Mouse (Mus musculus) kidney, postnatal 0 days (tissue): ENCODE results near the gene Olfr1346. TPM values are rescaled to one million over a fixed set of nuclear protein-coding genes. Genes with fewer than 3 reads are reported as not detected.
A peak's percentile ranks its signal among the peaks of the same experiment; 100 is the strongest.

Experiments used
- ATAC-seq: fragments of 200-750 bp; cut with Nextera tagmentation; replicated peaks from 2 replicates; pipeline ENCODE4 v1.8.0; 2017; ENCODE audit warnings: low read depth, moderate number of reproducible peaks, moderate TSS enrichment, moderate library complexity; ENCODE audit not compliant: low FRiP score
- DNase-seq: peaks from one replicate; pipeline ENCODE4 v3.0.0-alpha.2; 2016; ENCODE audit warnings: low spot score
- H3K27ac ChIP-seq: fragments of 300-500 bp; sonication (generic); 2 replicates; pipeline ENCODE4 v1.5.1; 2014; ENCODE audit warnings: mild to moderate bottlenecking
- H3K27me3 ChIP-seq: fragments of 300-500 bp; sonication (generic); 2 replicates; pipeline ENCODE4 v1.6.1; 2014; ENCODE audit warnings: low read length, mixed read lengths; ENCODE audit not compliant: insufficient read depth
- H3K36me3 ChIP-seq: fragments of 300-500 bp; sonication (generic); 2 replicates; pipeline ENCODE4 v1.6.1; 2014; ENCODE audit warnings: low read length, mixed read lengths; ENCODE audit not compliant: insufficient read depth
- H3K4me1 ChIP-seq: fragments of 300-500 bp; sonication (generic); replicated peaks from 2 replicates; pipeline ENCODE4 v1.6.1; 2014; ENCODE audit warnings: antibody characterized with exemption, low read length, mixed read lengths; ENCODE audit not compliant: insufficient read depth
- H3K4me2 ChIP-seq: fragments of 300-500 bp; sonication (generic); 2 replicates; pipeline ENCODE4 v1.6.1; 2014; ENCODE audit warnings: mild to moderate bottlenecking, low read length, moderate library complexity, mixed read lengths
- H3K4me3 ChIP-seq: fragments of 300-500 bp; sonication (generic); replicated peaks from 2 replicates; pipeline ENCODE4 v1.5.1; 2014; ENCODE audit warnings: low read depth, low read length
- H3K9ac ChIP-seq: fragments of 300-500 bp; sonication (generic); 2 replicates; pipeline ENCODE4 v1.6.1; 2014; ENCODE audit warnings: low read depth, low read length
- H3K9me3 ChIP-seq: fragments of 300-500 bp; sonication (generic); replicated peaks from 2 replicates; pipeline ENCODE4 v1.6.1; 2016; ENCODE audit warnings: low read length, inconsistent platforms, mixed read lengths
- CTCF ChIP-seq: IDR thresholded peaks from 2 replicates; pipeline ENCODE4 v1.5.1; 2016; ENCODE audit warnings: antibody characterized with exemption, low read depth, mild to moderate bottlenecking, moderate library complexity
- WGBS: fragments of 180-500 bp; shearing (Covaris S2); extraction: QIAGEN DNeasy Blood & Tissue Kit; methylation state at CpG from one replicate; pipeline ENCODE4 v1.1.7; 2014; 5-methylcytosine and 5-hydroxymethylcytosine counted together
- polyA plus RNA-seq: library from polyadenylated mRNA; unstranded; fragments of >200 nt; fragmentation: Nextera tagmentation; extraction: Ambion mirVana; gene quantifications from 2 replicates; pipeline ENCODE4 v1.2.1, GENCODE M21; 2015

The Olfr1346 gene
- polyA plus RNA-seq, 1 experiment from 2014 or later: not detected

GRCm38 (mm10) chr7:6522850-6523249 is 55.9 kb downstream of the Olfr1346 start, which contains the start of gene Olfr1349:
Gene Olfr1349, minus strand, starts transcription at chr7:6522950.
- no peaks in the 10 kb centered on the region for H3K4me1 ChIP-seq
- 82% methylated on average over 5 of the region's 5 CpGs for WGBS
- TF ChIP-seq CTCF: no peak
- H3K4me2 ChIP-seq: no peak within 1 kb of the TSS
- DNase-seq (no peak), ATAC-seq (no peak)
- no peak within 1 kb of the TSS for H3K27ac ChIP-seq
- H3K9me3 ChIP-seq: no peaks in the 10 kb centered on the region
- H3K27me3 ChIP-seq: no peaks in the 10 kb centered on the region
- no peak within 1 kb of the TSS for H3K9ac ChIP-seq
- H3K36me3 ChIP-seq: no peaks in the 10 kb centered on the region
- H3K4me3 ChIP-seq: no peak within 1 kb of the TSS

- Histone ChIP-seq H3K27me3 (no peaks in the 10 kb centered on the region), H3K4me1 (no peaks in the 10 kb centered on the region), H3K4me2 (no peak overlapping the region), H3K9ac (no peak overlapping the region), H3K4me3 (no peak overlapping the region), H3K9me3 (no peaks in the 10 kb centered on the region), H3K27ac (no peak overlapping the region), H3K36me3 (no peaks in the 10 kb centered on the region)
- TF ChIP-seq CTCF: no peak; the same call in 1 of the 2 replicates
- DNase-seq: no peak
- ATAC-seq: no peak
- 67% methylated on average over 3 of the region's 3 CpGs for WGBS
These were observed 58.1 kb downstream of the Olfr1346 start for GRCm38 (mm10) chr7:6525001-6525400.

GRCm38 (mm10) chr7:6526141-6526540 is 59.2 kb downstream of the Olfr1346 start:
- Histone ChIP-seq H3K27me3 (no peaks in the 10 kb centered on the region), H3K4me1 (no peaks in the 10 kb centered on the region), H3K9me3 (no peaks in the 10 kb centered on the region), H3K4me3 (no peak overlapping the region), H3K27ac (no peak overlapping the region), H3K4me2 (no peak overlapping the region), H3K36me3 (no peaks in the 10 kb centered on the region), H3K9ac (no peak overlapping the region)
- no peak for DNase-seq
- WGBS: 67% methylated on average over 5 of the region's 5 CpGs
- no peak for ATAC-seq
- peak; percentile 41 for TF ChIP-seq CTCF

Other genes with a start within 250 kb of the Olfr1346 start
- gene Zscan5b, start 244.8 kb upstream of the Olfr1346 start, polyA plus RNA-seq: not detected in 2 replicates
- gene Epp13, start 214.4 kb upstream of the Olfr1346 start, polyA plus RNA-seq: not detected in 2 replicates
- gene Zfp667, start 180.5 kb upstream of the Olfr1346 start, polyA plus RNA-seq: 4.8 and 4.9 TPM in 2 replicates
- gene Zfp583, start 135.8 kb upstream of the Olfr1346 start, polyA plus RNA-seq: 3.2 and 4.2 TPM in 2 replicates
- gene Gm3854, start 123.3 kb upstream of the Olfr1346 start, polyA plus RNA-seq: 0.39 and 0.64 TPM in 2 replicates
- 1.4 and 2.0 TPM in 2 replicates for gene Zfp78, start 103.8 kb upstream of the Olfr1346 start, polyA plus RNA-seq
- gene Zfp28, start 83.8 kb upstream of the Olfr1346 start, polyA plus RNA-seq: 6.2 and 7.4 TPM in 2 replicates
- gene Smim17, start 68.4 kb upstream of the Olfr1346 start, polyA plus RNA-seq: not detected in 2 replicates
- not detected in 2 replicates for gene Gm20715, start 56.8 kb upstream of the Olfr1346 start, polyA plus RNA-seq
- not detected in 2 replicates for gene Olfr1344, start 28.4 kb upstream of the Olfr1346 start, polyA plus RNA-seq
- gene Olfr1336, start 10.9 kb upstream of the Olfr1346 start, polyA plus RNA-seq: not detected in 2 replicates
- not detected in 2 replicates for gene Olfr5, start 19.8 kb downstream of the Olfr1346 start, polyA plus RNA-seq
- not detected in 2 replicates for gene Olfr1347, start 32.7 kb downstream of the Olfr1346 start, polyA plus RNA-seq
- not detected in 2 replicates for gene Olfr1348, start 41.6 kb downstream of the Olfr1346 start, polyA plus RNA-seq
- not detected in 2 replicates for gene Olfr1349, start 55.8 kb downstream of the Olfr1346 start, polyA plus RNA-seq
- not detected in 2 replicates for gene Olfr1350, start 97.7 kb downstream of the Olfr1346 start, polyA plus RNA-seq
- 2.6 and 2.8 TPM in 2 replicates for gene Zim1, start 229.3 kb downstream of the Olfr1346 start, polyA plus RNA-seq